Mouse (Mus musculus) G1E (cell line): ENCODE results near the gene Arid5b.

Experiments
- CTCF ChIP-seq: IDR thresholded peaks from 2 replicates; pipeline ENCODE4 v1.5.1; 2012; ENCODE audit warnings: low read depth, low read length, inconsistent platforms, mixed read lengths
- GATA1 ChIP-seq: IDR thresholded peaks from 2 replicates; pipeline ENCODE4 v1.6.1; 2012; ENCODE audit warnings: borderline replicate concordance, low read length, inconsistent platforms, mixed read lengths
- POLR2AphosphoS5 ChIP-seq: IDR thresholded peaks from 2 replicates; pipeline ENCODE4 v1.6.1; 2012; ENCODE audit warnings: low read depth, low read length, inconsistent platforms; ENCODE audit not compliant: insufficient replicate concordance
- TAL1 ChIP-seq: conservative IDR thresholded peaks from 2 replicates; pipeline ENCODE4 v1.6.1; 2012; ENCODE audit warnings: low read depth, low read length, inconsistent platforms, mixed read lengths

- TF ChIP-seq TAL1 (no peak), CTCF (no peak), POLR2AphosphoS5 (no peak), GATA1 (no peak)
Observed at GRCm38 (mm10) chr10:68325378-68325777, 46.8 kb upstream of the Arid5b start.
